Mouse (Mus musculus): ENCODE measurements around the gene Rmi2. TPM values are rescaled to one million over a fixed set of nuclear protein-coding genes. Genes with fewer than 3 reads are reported as not detected.

Rmi2 gene
- polyA plus RNA-seq, 1 experiment from 2014 or later: 4.2 TPM

DNA sequence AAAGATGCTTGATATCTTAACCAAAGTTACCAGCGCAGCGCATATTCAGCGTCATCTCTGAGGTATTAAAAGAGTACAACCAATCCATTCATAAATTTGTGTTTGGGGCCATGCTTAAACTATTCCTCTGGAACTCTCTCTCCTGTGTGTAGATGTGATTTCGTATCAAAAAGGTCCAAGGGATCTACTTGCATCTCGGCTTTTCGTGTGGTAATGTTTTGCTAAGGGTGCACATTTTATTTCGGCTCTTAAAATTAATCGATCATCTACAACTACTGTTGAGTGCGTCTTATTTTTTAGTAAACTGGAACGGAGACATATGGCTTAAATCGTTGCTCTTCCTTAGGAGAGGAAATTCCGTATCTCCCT is 333 bp upstream of the Rmi2 start:
- peak overlapping the region; percentile 79 for H3K4me3 ChIP-seq (replicated peaks)
- H3K9ac ChIP-seq: peak overlapping the region; percentile 81
- no peaks in the 10 kb centered on the region for H3K27me3 ChIP-seq
- H3K9me3 ChIP-seq (replicated peaks): no peaks in the 10 kb centered on the region
- peak overlapping the region; percentile 92; the same call in 1 of the 2 replicates for H3K27ac ChIP-seq
- H3K4me1 ChIP-seq: peaks cover 48% of the 10 kb centered on the region
- WGBS: 7% methylated on average over 12 of the region's 12 CpGs
- H3K4me2 ChIP-seq: peak overlapping the region; percentile 94
- no peak for ATAC-seq (replicated peaks; ENCODE audit: low FRiP score)
- H3K36me3 ChIP-seq: no peaks in the 10 kb centered on the region

DNA sequence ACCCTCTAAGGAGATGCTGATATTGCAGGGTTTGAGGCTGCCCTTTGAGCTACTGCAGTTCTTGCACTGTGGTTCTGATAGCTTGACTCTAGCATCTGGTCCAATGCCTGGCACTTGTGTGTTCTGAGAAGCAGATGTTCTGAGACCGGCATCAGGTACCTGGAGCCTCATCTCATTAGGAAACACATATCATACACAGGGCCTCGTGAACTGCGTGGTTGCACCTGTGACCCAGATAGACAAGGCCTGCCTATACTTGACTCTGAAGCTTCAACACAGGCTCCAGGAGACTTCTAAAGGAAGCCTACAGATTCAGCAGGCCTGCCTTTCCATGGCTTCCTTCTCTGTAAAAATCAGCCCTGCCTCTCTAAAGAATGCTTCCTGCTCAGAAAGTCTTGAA is 1.5 kb downstream of the Rmi2 start:
- H3K4me3 ChIP-seq (replicated peaks): no peak overlapping the region
- no peak overlapping the region for H3K9ac ChIP-seq
- H3K9me3 ChIP-seq (replicated peaks): no peaks in the 10 kb centered on the region
- H3K27me3 ChIP-seq: no peaks in the 10 kb centered on the region
- H3K4me2 ChIP-seq: 0 out of 2 replicates have a peak overlapping the region, but pooled peaks have one; percentile 94
- H3K4me1 ChIP-seq: peaks cover 52% of the 10 kb centered on the region
- 90% methylated on average over 3 of the region's 3 CpGs for WGBS
- no peak for ATAC-seq (replicated peaks; ENCODE audit: low FRiP score)
- 0 out of 2 replicates have a peak, but pooled peaks cover 3% of the 10 kb centered on the region for H3K36me3 ChIP-seq
- H3K27ac ChIP-seq: no peak overlapping the region

DNA sequence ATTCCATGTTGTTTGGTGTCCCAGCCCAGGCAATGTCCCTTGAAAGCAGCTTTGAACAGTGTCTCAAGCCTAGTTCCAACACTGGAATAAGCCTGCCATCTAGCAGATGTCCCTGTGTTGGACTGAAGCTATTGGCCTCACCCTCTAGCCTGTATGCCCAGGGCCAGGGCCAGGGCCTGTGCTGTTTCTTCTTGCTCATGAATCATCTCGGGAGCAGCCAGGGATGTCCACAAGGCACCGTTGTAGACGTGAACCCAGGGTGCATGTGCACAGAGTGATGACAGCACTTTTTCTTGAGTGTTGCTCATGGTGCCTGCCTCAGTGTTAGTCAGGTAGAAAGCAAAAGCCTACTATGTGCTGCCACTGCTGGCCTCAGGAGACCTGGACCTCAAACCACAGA is 2.4 kb downstream of the Rmi2 start:
- no peaks in the 10 kb centered on the region for H3K27me3 ChIP-seq
- H3K4me1 ChIP-seq: peaks cover 54% of the 10 kb centered on the region
- no peak overlapping the region for H3K4me3 ChIP-seq (replicated peaks)
- 59% methylated on average over 3 of the region's 3 CpGs for WGBS
- ATAC-seq (replicated peaks; ENCODE audit: low FRiP score): no peak
- H3K4me2 ChIP-seq: no peak overlapping the region
- H3K27ac ChIP-seq: no peak overlapping the region
- no peaks in the 10 kb centered on the region for H3K9me3 ChIP-seq (replicated peaks)
- no peak overlapping the region for H3K9ac ChIP-seq
- H3K36me3 ChIP-seq: 0 out of 2 replicates have a peak, but pooled peaks cover 3% of the 10 kb centered on the region

DNA sequence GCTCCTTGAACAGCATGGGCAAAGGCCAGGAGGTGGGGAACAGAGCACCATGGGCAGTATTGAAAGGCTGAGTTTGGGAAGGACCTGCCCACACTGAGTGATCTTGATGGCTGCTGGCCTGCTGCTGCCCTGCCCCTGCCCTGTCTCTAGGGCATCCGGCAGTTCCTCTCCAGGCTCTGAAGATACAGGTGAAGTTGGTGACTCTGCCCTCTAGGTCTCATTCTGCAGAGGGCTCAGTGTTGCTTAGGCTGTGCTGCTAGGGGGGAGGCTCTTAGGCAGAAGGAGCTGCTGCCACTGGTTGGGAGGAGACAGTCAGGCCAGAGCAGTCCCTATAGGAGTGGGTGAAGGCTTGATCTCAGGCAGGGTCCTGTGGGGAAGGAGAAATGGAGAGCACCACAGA is 3.0 kb downstream of the Rmi2 start:
- no peak for ATAC-seq (replicated peaks; ENCODE audit: low FRiP score)
- Histone ChIP-seq H3K27ac (peak overlapping the region; percentile 76), H3K27me3 (no peaks in the 10 kb centered on the region), H3K36me3 (0 out of 2 replicates have a peak, but pooled peaks cover 3% of the 10 kb centered on the region), H3K9ac (no peak overlapping the region), H3K9me3 (replicated peaks) (no peaks in the 10 kb centered on the region), H3K4me1 (peaks cover 56% of the 10 kb centered on the region), H3K4me3 (replicated peaks) (no peak overlapping the region), H3K4me2 (peak overlapping the region; percentile 15; the same call in 1 of the 2 replicates)
- WGBS: 76% methylated on average over 1 of the region's 1 CpGs

DNA sequence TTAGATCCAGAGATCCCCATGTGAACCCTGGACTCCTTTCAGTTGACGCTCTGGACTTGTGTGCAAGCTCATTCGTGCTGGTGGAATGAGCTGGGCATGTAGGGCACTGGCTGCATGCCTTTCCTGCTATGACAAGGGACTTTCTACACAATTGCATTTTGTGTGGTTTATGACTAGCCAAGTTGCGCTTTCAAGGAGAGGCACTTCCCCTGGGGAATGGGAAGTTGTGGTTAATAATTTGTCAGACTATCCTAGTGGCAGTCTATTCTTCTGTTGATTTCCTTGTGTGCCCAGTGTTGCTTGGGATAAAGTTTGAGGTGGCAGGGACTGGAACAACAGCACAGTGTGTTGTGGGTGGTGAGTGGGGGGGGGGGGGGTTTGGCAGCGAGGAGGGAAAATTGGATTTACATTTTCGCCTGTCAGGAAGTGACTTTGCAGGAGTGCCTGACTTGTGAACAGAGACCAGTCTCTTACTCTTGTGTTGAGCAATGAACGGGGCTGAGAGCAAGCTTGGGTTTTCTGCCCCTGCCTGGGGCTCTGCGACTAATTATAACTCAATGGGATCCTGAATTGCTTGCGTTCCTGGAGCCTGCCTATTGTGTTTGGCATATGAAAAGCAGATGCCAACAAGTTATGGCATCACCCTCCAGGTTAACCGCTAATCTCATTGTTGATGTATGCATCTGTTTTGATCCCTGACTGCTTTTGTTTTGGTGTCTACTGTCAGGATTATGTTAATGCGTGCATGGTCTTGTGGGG is 3.8 kb downstream of the Rmi2 start:
- no peak overlapping the region for H3K9ac ChIP-seq
- peaks cover 62% of the 10 kb centered on the region for H3K4me1 ChIP-seq
- H3K27ac ChIP-seq: peak overlapping the region; percentile 76
- H3K36me3 ChIP-seq: 0 out of 2 replicates have a peak, but pooled peaks cover 3% of the 10 kb centered on the region
- peak overlapping the region; percentile 15 for H3K4me2 ChIP-seq
- 57% methylated on average over 10 of the region's 10 CpGs for WGBS
- ATAC-seq (replicated peaks; ENCODE audit: low FRiP score): peak; percentile 9; the same call in 1 of the 2 replicates
- H3K4me3 ChIP-seq (replicated peaks): no peak overlapping the region
- H3K9me3 ChIP-seq (replicated peaks): no peaks in the 10 kb centered on the region
- H3K27me3 ChIP-seq: no peaks in the 10 kb centered on the region

DNA sequence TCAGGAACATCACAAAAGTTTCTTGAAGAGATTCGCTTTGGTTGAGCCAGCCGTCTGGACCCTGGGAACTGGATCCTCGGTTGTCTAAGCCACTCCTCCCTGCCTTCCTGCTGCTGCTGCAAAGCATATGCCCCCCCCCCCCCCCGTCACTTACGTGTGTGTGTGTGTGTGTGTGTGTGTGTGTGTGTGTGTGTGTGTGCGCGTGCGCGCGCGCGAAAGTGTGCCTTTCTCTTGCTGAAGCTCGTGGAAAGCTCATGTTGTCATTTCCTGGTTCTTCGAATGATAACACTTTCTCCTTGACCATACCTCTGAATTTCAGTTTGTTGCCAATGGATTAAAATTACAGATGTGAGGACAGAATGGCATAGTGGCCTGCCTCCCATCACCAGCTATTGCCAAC is 5.2 kb downstream of the Rmi2 start:
- peaks cover 64% of the 10 kb centered on the region for H3K4me1 ChIP-seq
- no peak overlapping the region for H3K4me3 ChIP-seq (replicated peaks)
- H3K9ac ChIP-seq: no peak overlapping the region
- H3K27ac ChIP-seq: 0 out of 2 replicates have a peak overlapping the region, but pooled peaks have one; percentile 76
- no peak for ATAC-seq (replicated peaks; ENCODE audit: low FRiP score)
- no peaks in the 10 kb centered on the region for H3K27me3 ChIP-seq
- no peaks in the 10 kb centered on the region for H3K9me3 ChIP-seq (replicated peaks)
- H3K4me2 ChIP-seq: no peak overlapping the region
- WGBS: 75% methylated on average over 11 of the region's 14 CpGs
- 0 out of 2 replicates have a peak, but pooled peaks cover 3% of the 10 kb centered on the region for H3K36me3 ChIP-seq

DNA sequence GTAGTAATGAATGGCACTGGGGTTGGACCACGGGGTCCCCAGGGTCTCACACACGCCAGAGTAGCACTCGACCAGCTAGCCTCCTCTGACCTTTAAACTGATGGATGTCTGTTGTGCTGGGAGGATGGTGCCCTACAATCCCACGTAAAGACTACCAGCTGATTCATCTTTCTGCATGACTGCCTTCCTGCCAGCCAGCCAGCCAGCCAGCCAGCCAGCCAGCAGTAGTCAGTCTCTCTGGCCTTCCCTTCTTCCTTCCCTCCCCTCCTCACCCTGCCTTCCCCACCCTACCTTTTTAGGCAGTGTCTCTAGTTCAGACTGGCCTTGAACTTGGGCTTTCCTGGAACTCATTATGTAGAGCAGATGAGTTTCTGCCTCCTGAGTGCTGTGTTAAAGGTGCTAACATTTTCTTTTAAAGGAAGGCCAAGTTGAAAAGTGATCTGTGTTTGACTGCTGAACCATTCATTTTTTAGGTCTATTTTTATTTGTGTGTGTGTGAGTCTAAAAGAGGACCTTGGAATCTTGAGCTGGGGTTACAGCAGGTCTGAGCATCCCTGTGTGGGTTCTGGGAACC is 7.5 kb downstream of the Rmi2 start:
- WGBS: 41% methylated on average over 4 of the region's 4 CpGs
- no peak for ATAC-seq (replicated peaks; ENCODE audit: low FRiP score)
- Histone ChIP-seq H3K4me3 (replicated peaks) (no peak overlapping the region), H3K9me3 (replicated peaks) (no peaks in the 10 kb centered on the region), H3K27ac (no peak overlapping the region), H3K4me1 (peaks cover 45% of the 10 kb centered on the region), H3K9ac (no peak overlapping the region), H3K36me3 (0 out of 2 replicates have a peak, but pooled peaks cover 3% of the 10 kb centered on the region), H3K27me3 (no peaks in the 10 kb centered on the region), H3K4me2 (no peak overlapping the region)

DNA sequence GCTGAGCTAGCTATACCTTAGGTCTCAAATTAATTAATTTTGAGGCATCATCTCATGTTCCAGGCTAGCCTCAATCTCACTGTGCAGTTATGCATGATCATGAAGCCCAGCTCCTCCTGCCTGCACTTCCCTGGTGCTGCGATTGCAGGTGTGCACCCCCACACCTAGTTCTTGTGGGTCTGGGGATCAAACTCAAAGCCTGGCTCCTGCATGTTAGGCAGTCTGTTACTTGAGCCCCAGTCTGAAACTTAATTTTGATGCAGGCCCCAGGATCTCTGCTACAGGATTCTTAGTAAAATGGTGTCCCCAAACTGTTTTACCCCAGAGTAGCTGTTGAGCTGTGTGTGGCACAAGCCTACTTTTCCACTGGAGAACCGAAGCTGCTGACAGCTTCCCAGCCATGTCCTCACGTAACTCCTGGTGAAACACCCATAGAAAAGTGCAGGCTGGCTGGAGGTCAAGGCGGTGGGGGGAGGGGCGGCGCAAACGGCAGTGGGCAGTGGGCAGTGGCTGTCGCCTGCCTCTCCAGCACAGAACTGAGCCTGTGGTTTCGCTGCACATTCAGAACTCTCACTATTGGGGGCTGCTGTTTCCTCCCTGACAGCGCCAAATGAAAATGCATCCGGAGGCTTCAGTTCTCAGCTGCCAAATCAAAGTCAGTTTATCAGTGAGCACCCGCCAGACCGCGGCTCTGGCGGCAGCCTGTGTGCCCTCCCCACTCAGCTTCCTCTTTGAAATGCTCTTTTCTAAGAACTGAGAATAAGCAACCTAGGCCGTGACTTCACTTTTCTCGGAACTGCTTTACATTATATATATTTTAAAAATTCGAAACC is 8.8 kb downstream of the Rmi2 start:
- no peak for ATAC-seq (replicated peaks; ENCODE audit: low FRiP score)
- H3K27me3 ChIP-seq: no peaks in the 10 kb centered on the region
- H3K9me3 ChIP-seq (replicated peaks): no peaks in the 10 kb centered on the region
- WGBS: 10% methylated on average over 18 of the region's 18 CpGs
- peak overlapping the region; percentile 31 for H3K4me3 ChIP-seq (replicated peaks)
- H3K36me3 ChIP-seq: 0 out of 2 replicates have a peak, but pooled peaks cover 3% of the 10 kb centered on the region
- H3K27ac ChIP-seq: peak overlapping the region; percentile 74
- peak overlapping the region; percentile 19; the same call in 1 of the 2 replicates for H3K9ac ChIP-seq
- peaks cover 32% of the 10 kb centered on the region for H3K4me1 ChIP-seq
- peak overlapping the region; percentile 58 for H3K4me2 ChIP-seq

DNA sequence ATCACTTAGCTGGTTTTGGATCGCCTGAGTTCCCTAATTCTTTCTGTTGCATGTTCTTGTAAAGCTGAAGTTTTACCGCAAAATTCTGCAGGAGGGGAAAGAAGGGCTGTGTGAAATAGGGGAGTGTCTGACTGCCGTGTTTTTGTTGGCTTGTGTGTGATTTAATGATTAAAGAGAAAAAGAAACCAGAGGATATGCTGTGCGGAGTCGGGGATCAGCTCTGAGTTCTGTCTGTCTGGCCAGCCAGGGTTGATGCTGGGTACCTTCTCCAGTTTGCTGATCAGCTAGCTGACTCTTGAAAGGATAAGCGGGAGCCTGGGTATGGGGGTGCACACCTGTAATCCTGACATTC is 9.4 kb downstream of the Rmi2 start:
- ATAC-seq (replicated peaks; ENCODE audit: low FRiP score): no peak
- Histone ChIP-seq H3K27me3 (no peaks in the 10 kb centered on the region), H3K9me3 (replicated peaks) (no peaks in the 10 kb centered on the region), H3K36me3 (0 out of 2 replicates have a peak, but pooled peaks cover 3% of the 10 kb centered on the region), H3K9ac (peak overlapping the region; percentile 19; the same call in 1 of the 2 replicates), H3K4me3 (replicated peaks) (peak overlapping the region; percentile 31), H3K4me2 (peak overlapping the region; percentile 58), H3K27ac (peak overlapping the region; percentile 74), H3K4me1 (peaks cover 26% of the 10 kb centered on the region)
- WGBS: 26% methylated on average over 6 of the region's 6 CpGs

DNA sequence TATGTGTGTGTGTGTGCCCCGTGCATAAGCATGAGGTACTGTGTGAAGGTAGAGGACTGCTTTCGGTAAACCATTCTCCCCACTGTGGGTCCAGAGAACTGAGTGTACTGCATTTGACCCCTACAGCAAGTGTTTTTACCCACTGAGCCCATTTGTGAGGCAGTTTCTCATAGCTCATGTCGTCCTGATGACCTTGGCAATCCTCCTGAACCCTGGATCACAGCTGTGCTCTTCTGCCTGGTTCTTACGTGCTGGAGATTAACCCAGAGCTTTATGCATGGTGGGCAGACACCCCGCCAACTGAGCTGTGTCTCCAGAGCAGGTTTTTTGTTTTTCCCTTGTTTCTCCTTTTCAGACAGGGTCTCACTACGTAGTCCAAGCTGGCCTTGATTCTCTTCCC is 11.1 kb downstream of the Rmi2 start:
- Histone ChIP-seq H3K4me3 (replicated peaks) (no peak overlapping the region), H3K36me3 (0 out of 2 replicates have a peak, but pooled peaks cover 3% of the 10 kb centered on the region), H3K27ac (no peak overlapping the region), H3K9ac (no peak overlapping the region), H3K27me3 (no peaks in the 10 kb centered on the region), H3K4me2 (no peak overlapping the region), H3K9me3 (replicated peaks) (no peaks in the 10 kb centered on the region), H3K4me1 (peaks cover 27% of the 10 kb centered on the region)
- WGBS: 74% methylated on average over 6 of the region's 6 CpGs
- no peak for ATAC-seq (replicated peaks; ENCODE audit: low FRiP score)

DNA sequence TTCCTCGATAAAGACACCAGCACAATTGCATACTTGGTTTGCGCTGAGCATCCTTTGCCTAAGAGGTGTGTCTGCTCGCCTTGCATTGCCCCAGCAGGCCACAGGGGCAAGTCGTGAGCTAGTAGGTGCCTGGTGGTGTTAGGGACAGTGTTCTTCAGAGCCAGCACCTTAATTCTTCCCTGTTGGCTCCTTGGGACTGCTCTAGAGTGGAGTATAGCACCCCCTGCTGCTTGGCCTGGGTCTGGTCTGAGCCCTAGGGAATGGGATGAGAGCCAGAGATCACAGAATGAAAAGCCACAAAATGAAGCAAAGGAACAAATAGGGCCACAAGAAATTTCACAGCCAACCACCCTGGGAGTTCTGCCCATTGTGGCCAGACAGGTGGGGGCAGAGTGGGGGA is 11.6 kb downstream of the Rmi2 start:
- 53% methylated on average over 4 of the region's 4 CpGs for WGBS
- Histone ChIP-seq H3K4me1 (peaks cover 27% of the 10 kb centered on the region), H3K9ac (no peak overlapping the region), H3K4me2 (no peak overlapping the region), H3K27ac (no peak overlapping the region), H3K36me3 (no peaks in the 10 kb centered on the region), H3K27me3 (no peaks in the 10 kb centered on the region), H3K9me3 (replicated peaks) (no peaks in the 10 kb centered on the region), H3K4me3 (replicated peaks) (no peak overlapping the region)
- ATAC-seq (replicated peaks; ENCODE audit: low FRiP score): peak; percentile 68; the same call in 1 of the 2 replicates

All from kidney, embryonic 15.5 days (tissue).